Mouse (Mus musculus) thymus, adult 18-20 months (tissue): ENCODE data around the gene BC048562.

Source experiments
- DNase-seq, 2 experiments: peaks; one replicate each; pipeline ENCODE4 v3.0.0; 2022; ENCODE audit warnings: mixed read lengths in 2 of 2

The BC048562 gene

DNA sequence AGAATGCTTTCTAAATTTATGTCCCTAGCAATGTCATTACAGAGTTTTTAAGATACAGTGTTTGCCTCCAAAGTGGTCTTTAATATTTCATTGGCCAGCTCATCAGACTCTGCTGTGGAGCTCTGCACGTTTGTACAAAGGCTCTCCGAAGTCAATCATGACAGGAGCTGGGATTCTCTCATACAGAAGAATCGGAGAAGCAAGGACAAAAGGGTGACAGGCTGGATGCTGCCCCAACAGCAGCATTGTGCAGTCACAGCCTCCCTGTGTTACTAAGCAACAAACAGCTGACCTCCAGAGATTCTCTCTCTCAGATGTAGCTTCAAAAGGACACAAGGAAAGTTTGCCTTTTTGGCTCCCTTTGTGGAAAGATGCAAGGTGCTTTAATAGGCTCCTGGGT is at the start of gene BC048562:
TSS of gene BC048562 (plus strand) at position 301 of the 400 bp plus-strand sequence.
- DNase-seq = no peak

DNA sequence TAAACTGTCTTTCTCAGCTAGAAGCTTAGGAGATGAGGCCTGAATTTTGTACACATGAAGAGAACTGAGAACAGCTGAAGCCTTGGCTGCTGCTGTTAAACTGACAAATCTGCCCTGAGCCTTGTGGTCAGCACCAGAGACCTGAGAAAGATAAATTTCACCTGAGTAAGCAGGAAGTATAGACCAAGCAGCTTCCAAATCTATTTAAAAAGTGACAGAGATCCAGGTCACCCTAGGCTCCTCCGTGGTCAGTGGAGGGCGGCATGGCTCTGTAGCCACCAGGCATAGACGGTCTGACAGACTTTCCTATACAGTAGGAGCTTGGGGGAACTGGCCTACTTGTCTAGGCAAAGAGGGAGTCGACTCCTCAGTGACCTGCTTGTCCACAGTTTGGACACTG is 49.5 kb upstream of the BC048562 start:
- DNase-seq = no peak

DNA sequence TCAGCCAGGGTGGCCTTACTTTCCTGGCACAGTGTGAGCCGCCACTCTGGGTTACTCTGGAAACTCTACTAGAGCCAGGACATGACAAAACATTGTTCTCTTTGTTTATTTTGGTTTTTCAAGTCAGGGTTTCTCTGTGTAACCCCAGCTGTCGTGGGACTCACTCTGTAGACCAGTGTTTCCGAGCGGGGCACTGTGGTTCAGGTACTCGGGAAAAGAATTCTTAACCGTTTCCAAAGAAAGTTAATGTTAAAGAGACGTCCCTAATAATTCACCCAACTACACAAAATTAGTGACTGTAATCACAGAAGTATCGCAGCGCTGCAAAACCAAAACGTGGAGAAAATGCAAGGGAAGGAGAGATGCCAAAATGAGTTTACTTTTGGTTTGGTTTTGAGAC is 47.7 kb upstream of the BC048562 start:
- no peak for DNase-seq

DNA sequence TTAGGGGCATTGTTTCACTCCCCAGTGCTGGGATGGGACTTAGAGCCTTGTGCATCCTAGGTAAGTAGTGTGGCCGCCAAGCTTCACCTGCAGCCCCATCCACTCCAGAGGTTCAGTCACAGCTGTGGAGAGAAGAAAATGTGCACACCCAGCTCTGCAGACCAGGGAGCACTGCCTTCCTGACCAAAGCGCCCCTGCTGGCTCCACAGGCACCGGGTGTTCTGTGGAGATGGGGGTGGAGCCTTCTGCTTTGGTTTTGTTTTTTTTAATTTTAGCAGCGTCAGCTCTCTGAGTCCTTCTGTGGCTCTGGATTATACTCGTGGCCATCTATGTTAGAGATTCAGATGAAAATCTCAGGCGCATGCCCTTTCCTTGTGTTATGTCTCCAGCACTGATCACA is 47.1 kb upstream of the BC048562 start:
- no peak for DNase-seq

DNA sequence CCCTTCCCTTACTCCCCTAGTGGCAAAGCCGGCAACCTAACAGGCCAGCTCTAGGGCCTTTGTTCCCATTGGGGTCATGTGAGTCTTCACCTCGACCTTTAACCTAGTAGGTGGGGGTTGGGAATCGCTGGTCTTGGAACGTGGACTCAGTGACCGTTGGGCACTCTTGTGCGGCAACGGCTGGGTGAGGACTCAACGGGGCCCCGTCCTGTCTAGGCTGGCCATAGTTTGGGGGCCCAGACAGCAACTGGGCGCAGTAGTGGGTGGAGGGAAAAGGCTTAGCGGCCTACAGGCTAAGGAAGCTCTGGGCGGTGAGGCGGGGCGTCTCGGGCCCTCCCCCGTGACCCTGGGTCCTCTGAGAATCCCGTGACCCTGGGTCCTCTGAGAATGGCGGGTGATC is 43.6 kb upstream of the BC048562 start, which contains the start of gene 1700102P08Rik:
TSS of gene 1700102P08Rik (plus strand) at position 130 of the 400 bp plus-strand sequence.
- DNase-seq = no peak

DNA sequence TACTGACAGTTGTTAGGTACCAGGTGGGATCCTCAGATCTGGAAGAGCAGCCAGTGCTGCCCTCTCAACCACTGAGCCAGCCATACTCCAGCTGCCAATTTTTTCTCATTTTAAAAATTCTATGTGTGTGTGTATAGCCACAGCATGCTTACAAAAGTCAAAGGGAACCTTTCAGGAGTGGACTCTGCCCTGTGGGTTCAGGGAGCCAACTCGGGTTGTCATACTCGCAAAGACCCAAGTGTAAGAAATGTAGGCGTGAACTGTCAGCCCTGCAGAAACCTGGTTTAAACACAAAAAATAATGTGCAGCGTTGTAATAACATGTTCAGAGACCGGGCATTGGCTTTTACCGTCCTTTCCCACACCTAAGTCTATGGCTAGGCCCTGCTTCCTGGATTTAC is 42.1 kb upstream of the BC048562 start:
- no peak for DNase-seq

DNA sequence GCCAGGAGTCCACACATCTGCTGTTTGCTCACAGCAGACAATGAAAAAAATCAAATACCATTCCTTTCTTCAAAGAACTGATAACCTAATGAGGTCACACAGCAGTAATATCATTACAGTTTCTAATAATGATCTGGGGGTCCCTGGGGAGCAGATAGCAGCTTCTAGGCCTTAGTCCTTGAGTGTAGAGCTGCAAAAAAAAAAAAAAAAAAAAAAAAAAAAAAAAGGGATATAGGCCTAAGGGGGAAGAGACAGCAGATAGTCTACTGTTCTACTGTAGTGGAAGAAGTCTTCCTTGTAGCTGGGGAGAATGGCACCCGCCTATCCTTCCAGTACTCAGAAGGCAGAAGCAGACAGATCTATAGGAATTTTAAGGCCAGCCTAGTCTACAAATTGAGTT is 40.9 kb upstream of the BC048562 start:
- DNase-seq = no peak

DNA sequence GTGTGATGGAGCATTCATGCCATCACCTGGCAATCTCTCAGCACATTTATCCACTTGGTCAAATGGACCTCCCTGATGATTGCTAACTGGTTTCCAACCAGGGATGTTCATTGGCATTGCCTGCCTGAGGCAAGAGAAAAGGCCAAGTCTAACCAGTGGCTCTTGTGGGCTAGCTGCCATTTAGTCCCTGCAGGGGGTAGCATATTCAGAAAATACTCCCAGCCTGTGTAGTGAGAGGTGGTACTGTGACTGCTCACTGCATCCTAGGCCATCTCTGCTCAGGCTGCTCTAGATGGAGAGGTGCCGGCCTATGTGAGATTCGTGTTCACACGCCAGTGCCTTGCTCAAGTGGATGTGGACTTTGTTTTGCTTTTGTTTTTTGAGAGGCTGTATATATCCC is 38.0 kb upstream of the BC048562 start:
- DNase-seq = no peak

DNA sequence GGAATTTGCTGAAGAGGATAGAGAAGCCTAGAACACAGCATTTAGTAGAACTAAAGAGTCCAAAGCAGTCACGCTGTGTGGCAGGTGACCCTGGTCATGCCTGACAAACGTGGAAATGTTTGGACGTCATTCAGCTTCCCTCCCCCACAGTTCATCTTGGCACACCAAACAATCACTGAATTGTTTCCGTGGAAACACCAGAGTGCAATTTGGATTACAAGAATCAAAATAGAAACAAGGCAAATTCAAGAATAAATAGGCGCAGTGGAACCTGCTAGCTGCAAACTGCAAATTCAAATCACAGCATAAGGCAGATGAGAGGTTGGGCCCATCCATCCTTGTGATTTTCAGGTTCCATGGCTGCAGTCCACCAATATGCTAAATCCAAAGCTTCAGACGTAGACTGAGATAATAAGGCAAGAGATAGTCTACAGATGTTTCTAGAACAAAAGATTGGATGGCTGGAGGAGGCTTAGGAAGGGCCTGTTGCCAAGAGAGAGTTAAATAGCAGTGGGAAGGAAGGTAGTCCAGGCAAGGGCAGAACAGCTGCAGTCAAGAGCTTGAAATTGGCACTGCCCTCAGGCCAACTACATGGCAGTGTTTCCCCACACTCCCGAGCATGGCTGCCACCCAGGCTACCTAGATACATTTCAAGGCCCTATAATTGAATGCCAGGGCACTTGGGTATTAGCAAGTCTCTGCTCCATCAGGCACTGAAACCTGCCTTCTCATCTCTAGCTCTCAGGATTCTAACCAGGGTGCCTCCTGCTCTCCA is 34.9 kb upstream of the BC048562 start:
- DNase-seq = no peak

DNA sequence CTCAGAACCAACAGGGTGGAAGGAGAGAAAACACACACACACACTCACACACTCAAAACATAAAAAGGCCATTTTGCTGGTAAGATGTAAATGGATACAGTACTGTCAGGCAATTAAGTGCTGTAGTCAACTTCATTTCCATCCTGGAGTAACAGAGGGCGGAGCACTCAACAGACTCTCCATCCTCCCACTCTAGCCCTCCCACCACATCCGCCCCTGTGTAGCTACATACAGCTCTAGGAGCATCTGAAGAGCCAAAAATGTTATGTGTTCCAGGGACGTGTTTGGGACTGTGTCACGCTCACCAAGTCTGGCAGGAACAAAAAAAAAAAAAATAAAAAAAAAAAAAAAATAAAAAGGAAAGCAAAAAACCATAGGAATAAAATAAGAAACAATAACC is 33.2 kb upstream of the BC048562 start:
- no peak for DNase-seq

DNA sequence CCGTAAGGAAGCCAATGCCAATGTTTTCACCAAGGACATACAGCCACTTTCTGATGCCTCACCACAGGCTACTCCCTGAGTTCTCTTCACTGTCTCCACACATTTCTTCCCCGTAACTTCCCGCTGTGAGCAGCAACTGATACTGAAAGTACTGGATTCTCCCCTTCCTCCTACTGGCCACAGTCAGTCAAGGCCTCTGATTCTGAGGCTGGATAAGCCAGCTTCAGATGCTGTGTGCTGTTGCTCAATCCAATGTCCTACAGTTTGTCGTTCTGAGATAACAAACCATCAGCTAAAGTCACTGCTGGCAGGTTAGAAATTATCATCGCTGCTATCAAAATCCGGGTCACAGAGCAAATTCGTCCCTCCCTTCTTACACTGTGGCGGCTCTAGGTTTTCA is 31.8 kb upstream of the BC048562 start:
- DNase-seq = no peak

DNA sequence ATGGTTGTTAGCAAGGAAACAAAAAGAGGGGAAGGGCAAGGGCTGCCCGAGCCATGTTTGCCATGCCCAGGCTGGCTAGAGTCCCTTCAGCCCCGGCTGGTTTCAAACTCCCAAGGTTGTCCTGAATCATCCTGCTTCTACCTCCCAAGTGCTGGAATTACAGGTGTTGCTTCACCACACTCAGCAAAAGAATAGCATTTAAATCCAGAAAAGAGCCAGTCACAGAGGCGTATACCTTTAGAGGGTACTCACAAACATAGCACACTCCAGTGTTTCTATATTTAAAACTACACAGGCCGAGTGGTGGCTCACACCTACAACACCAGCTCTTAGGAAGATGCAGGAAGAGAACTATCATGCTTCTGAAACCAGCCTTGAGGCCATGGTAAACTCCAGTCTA is 26.7 kb upstream of the BC048562 start:
- DNase-seq = no peak

DNA sequence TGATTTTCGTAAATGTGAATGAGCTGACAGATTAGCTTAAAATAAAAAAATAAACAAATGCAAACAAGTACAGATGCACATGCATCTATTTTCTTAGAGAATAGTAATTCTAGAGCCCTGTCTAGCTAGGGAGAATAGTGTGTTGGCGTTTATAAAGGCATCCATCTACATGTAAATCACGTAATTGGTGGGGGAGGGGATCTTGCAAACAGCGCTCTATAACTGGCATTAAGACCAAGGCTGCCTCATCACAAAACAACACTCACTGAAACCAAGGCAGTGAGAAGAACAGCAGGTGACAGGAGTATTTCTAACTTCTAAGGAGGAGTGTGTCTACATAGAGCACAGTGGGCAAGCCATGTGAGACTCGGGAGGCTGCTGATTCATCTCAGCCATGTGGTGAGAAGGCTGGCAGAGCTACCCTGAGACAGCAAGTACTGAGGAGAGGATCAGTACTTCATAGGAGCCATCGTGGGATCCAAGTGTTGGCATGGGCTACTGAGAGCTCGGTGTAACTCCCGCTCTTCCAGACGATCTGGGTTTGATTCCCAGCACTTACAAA is 24.8 kb upstream of the BC048562 start:
- DNase-seq = no peak

DNA sequence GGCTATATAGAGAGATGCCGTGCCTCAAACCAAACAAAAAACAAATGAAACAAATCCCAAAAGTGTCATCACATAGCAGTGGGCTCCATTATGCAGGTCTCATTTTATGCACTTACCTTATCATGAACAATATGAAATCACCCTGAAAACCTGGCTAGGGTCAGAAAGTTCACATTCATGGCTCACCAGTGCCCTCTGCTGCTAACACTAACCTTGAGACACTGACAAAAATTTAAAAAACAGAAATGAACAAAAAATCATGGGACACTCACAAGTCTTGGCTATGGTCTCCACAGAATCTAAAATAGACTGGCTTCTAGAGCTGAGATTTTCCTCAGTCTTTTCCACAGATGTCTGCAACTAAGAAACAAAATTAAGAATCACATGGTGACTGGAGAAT is 24.1 kb upstream of the BC048562 start:
- no peak for DNase-seq

DNA sequence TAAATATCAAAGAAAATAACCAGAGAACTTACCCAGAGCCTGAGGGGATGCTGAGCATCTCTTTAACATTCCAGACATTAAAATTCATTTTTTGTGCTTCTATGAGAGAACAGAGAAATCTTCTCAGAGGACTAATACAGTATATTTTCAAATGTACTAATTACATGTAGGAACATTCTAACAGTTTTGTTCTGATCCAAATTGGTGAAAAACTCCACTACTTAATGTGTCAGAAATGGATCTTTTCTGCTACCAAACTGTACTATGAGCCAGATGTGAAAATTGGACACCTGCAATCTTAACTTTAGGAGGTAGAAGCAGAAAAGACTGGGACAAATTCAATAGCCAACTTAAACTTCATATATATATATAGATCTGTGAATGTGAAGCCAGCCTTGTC is 7.9 kb upstream of the BC048562 start, which contains the start of gene Ccdc36:
TSS of gene Ccdc36 (minus strand) at position 101 of the 400 bp plus-strand sequence.
- DNase-seq = no peak

DNA sequence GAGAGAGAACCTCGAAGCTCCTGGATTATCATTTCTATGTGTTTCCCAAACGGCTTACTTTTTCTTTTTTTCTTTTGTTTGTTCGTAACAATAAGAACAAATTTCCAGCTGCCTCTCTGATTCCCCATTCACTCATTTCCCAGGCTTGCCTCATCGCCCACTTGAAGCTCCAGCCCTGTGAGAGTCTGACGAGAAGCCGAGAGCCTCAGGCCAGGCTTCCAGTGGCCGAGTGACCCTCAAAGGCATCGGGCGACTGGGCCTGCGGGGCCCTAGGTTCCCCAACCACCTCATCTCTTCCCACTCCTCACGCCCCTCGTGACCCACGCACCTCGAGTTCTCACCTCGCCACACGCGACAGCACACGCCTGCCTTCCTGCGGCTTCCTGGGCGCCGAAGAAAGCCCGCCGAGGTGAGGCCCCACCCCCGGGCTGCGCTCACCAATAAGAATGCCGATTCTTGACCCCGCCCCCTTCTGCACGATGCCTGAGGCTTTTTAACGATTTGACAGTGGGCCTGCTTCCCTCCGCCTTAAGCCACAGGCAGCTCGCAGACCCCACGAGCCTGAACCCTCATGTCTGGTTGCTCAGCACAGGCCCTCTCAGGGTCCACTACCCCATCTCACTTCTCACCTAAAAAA is 4.7 kb upstream of the BC048562 start:
- no peak for DNase-seq

DNA sequence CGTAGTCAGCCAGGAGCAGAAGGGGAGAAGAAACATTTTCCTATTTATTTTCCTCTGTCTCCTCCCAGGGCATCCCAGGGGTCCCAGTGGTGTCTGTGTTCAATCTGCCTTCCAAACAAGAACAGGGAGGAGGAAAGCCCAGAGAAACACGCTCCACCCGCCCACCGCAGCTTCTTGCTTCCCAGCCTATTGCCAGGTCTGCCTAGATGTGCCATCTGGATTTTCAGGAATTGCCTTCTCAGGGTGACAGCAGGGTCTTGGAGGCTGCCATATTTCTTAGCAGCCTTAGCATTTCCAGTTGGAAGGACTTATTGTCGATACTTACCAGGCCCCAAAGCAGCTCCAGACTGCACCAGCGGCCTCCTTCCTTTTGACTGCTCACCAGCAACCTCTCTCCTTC is 2.9 kb downstream of the BC048562 start:
- DNase-seq = no peak

DNA sequence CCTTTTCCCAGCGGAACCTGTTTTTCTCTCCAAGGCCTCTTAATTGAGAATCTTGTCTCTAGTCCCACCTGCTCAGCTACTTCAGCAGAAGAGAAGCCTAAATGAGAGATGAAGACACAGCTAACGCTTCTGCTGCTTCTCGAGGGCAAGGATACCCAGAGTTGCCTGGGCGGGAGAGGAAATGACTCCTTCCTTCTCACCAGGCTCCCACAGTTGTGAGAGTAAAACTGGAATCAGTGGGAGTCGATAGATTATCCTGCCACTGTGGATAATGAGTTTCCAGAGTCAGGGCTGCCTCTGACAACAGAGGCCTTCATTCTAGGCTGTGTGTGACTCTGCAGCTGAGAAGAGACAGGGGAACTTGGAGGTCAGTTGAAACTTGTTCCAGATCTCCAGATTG is 4.2 kb downstream of the BC048562 start:
- no peak for DNase-seq

DNA sequence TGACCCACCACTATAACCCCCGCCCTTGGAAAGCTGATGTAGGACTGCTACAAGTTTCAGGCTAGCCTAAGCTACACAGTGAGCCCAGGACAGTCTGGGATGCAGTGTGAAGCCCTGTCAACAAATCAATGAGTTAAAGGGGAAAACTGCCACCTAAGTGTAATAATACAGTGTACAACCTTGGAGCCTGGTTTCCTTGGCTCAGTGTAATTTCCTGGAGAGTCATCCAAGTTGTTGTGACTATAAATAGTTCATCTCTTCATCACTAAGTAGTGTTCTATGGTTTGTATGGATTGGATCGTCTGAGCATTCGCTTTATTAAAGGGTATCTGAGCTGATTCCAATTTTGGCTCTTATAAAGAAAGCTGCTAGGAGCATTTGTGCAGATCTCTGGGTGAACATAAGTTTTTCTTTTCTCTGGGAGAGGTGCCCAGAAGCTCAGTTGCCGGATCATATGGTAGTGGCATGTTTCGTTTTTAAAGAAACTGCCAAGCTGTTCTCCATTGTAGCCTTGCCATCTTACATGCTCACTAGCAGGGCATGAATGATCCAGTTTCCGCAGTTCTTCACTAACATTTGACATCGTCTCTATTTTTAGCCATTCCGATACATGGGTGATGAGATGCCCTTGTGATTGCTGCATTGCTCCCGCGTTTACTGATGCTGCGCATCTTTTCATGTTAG is 5.1 kb downstream of the BC048562 start:
- no peak for DNase-seq

DNA sequence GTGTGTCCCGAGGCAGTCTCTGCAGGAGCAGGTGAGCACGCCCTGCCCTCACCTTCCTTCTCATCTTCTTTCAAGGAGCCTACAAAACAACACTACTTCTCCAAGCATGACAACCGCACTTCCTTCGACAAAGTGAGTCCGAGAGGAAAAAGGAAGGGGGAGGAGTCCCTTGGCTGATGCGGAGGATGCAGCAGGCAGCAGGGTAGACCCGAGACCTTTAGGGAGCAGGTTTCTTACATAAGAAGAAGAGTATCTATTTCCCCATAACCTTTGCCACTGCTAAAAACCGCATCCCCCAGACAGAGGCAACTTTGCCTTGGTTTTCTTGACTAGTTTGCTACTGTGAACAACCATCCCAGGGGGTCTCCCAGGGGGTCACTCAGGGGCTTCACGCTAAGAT is 8.8 kb downstream of the BC048562 start:
- DNase-seq = no peak

DNA sequence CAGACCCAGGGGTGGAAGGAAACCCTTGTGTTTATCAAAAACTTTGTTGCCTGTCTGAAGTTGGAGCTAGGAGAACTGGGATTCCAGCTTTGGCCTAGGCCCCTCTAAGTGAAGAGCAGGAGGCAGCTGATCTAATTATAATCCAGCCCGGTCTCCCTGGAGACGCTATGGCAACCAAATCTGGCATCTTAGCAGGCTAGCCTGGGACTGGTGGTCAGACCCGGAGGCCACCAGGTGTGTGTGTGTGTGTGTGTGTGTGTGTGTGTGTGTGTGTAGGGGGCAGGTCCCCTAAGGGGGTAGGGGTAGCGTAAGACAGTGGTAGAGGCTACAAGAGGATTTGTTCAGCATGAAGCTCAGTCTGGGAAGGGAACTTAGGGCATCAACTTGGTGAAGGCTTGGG is 13.6 kb downstream of the BC048562 start:
- DNase-seq = no peak

DNA sequence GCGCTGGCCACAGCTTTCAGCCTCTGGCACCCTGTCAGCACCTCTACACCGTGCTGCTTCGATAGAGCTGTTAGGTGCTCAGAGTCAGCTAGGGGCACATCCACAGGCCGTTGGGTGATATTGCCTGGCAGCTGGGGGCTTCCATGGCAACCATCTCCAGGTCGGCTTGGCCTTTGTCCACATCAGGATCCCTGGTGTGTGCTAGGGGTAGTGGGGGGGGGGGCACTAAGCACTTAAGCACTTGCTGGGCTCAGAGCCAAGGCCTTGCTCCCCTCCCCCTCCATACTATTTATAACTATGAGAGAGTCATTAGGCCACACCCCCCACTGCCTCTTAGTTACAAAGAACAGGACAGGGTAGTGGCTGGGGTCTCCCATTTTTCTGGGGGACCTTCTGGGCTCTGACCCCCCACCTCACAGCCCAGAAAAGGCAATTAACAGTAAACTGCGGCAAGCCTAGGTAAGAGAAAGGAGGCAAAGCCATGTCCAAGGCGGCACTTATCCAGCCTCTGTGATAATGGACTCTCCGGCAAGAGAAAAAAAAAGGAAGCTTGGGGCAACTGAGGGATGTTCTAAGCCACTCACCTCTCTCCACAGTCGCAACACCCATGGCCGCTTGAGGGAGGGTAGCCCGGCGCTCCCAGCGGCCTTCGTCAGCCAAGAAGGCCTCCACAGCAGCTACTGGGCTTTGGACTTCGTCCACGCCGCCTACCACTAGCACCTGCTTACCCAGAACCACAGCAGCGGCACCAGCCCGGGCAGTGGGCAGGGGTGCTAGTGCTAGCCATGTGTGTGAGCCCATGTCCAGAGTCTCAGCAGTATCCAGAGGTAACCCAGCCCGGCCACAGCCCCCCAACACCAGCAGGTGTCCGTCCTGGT is 14.2 kb downstream of the BC048562 start:
- DNase-seq = no peak

DNA sequence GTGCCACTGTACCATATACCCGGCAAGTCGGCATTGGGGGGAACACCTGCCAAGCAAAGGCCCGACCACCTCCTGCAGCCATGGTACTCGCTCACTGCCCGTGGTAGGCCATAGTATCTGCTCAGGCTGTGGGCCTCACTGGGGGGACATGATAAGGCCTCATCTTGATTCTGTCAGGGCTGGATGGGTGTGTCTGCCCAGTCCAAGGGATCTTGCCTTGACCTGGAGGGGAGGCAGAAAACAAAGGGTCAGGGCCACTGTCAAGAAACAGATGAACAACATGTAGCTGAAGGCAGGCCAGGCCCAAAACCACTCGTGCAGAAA is 14.8 kb downstream of the BC048562 start:
- DNase-seq = no peak
